7 mouse cellular contexts compared by ENCODE assay signal in the genomic region with DNA sequence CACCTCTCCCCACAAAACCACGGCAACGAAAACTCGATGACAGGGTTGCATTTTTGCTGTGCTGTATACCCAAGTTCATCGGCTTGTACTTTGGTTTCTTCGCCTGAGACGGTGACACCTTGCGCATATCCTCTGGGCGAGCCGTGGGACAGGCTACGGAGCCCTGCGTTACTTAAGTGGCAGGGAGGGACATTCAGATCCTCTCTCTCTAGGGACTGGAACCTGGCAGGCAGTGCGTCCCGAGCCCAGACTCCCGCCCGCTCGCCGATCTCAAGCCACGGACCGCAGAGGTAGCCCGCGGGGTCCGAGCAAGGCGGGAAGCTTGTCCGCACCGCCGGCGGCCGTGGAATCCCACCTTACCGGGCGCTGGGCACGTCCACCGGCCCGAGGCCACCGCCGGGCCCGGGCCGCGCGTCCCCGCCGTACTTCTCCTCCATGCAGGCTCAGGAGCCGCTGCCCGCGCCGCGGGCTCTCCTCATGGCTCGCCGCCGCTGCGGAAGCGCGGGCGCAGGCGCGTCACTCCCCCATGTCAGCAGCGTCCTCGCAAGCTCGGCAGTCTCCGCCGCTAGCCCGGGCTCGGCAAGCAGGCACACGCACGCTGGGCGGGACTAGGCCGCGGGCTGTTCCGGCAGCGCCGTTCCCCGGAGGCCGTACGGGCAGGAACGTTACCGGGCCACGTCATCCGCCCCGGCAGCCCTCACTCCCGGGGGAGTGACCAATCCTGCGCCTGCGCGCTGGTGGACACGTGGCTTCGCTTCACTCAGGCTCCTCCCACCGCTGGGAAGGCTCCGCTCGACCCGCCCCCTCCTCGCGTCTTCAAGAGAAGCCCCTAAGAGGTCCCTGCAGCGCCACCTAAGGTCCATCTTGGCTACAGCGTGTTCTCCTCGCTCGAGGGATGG. TPM values are rescaled to one million over a fixed set of nuclear protein-coding genes. Genes with fewer than 3 reads are reported as not detected.
DNase-seq lines count a peak whose midpoint lies in the region; ATAC-seq lines count a peak whose summit lies in the region.

A gene (minus strand): TSS at position 687 of the 899 bp plus-strand sequence.

- no peaks in the 10 kb centered on the region for H3K27me3 ChIP-seq in embryonic facial prominence, embryonic 12.5 days
- no peaks in the 10 kb centered on the region for H3K27me3 ChIP-seq in limb, embryonic 11.5 days (ENCODE audit: control insufficient read depth, insufficient read depth, low read length)
- no peaks in the 10 kb centered on the region for H3K27me3 ChIP-seq in midbrain, embryonic 14.5 days (ENCODE audit: control insufficient read depth, insufficient read depth, low read length)

- peak; percentile 95 for ATAC-seq in embryonic facial prominence, embryonic 12.5 days (ENCODE audit: insufficient number of reproducible peaks, insufficient read depth, low FRiP score, low TSS enrichment)
- ATAC-seq in limb, embryonic 11.5 days (ENCODE audit: insufficient number of reproducible peaks, low FRiP score, low TSS enrichment, low read depth), result peak; percentile 97
- peak; percentile 97 for ATAC-seq in midbrain, embryonic 14.5 days (ENCODE audit: low FRiP score, low TSS enrichment)

- H3K4me1 ChIP-seq in embryonic facial prominence, embryonic 12.5 days, result peaks cover 17% of the 10 kb centered on the region
- peaks cover 2% of the 10 kb centered on the region; the same call in 1 of the 2 replicates for H3K4me1 ChIP-seq in limb, embryonic 11.5 days (ENCODE audit: control insufficient read depth, insufficient read depth, low read length)
- peaks cover 16% of the 10 kb centered on the region for H3K4me1 ChIP-seq in midbrain, embryonic 14.5 days (ENCODE audit: control insufficient read depth, insufficient read depth, low read length)

- no peaks in the 10 kb centered on the region for H3K9me3 ChIP-seq in embryonic facial prominence, embryonic 12.5 days
- H3K9me3 ChIP-seq in limb, embryonic 11.5 days (ENCODE audit: control insufficient read depth, low read length), result no peaks in the 10 kb centered on the region
- H3K9me3 ChIP-seq in midbrain, embryonic 14.5 days (ENCODE audit: control insufficient read depth, low read length), result no peaks in the 10 kb centered on the region

- DNase-seq in adrenal gland, postnatal 25 days, result peak; percentile 100
- DNase-seq in heart, adult 11 months, result peak; percentile 100
- peak; percentile 99 for DNase-seq in kidney, adult 18-20 months
- DNase-seq in limb, embryonic 11.5 days (ENCODE audit: low spot score), result peak; percentile 100
- DNase-seq in midbrain, embryonic 14.5 days, result peak; percentile 100
- peak; percentile 99 to 100 for DNase-seq in spleen, adult 18-20 months

- H3K9ac ChIP-seq in embryonic facial prominence, embryonic 12.5 days, result peak within 1 kb of the TSS; percentile 95
- peak within 1 kb of the TSS; percentile 92 for H3K9ac ChIP-seq in limb, embryonic 11.5 days (ENCODE audit: low read length)
- H3K9ac ChIP-seq in midbrain, embryonic 14.5 days (replicated peaks; ENCODE audit: low read length), result peak within 1 kb of the TSS; percentile 92

- peak within 1 kb of the TSS; percentile 74 for H3K4me2 ChIP-seq in embryonic facial prominence, embryonic 12.5 days (replicated peaks)
- H3K4me2 ChIP-seq in limb, embryonic 11.5 days (ENCODE audit: low read depth, severe bottlenecking), result peak within 1 kb of the TSS; percentile 47
- H3K4me2 ChIP-seq in midbrain, embryonic 14.5 days (ENCODE audit: low read length), result peak within 1 kb of the TSS; percentile 69

- under 1% methylated on average over 86 of the region's 94 CpGs for WGBS in embryonic facial prominence, embryonic 12.5 days
- under 1% methylated on average over 92 of the region's 94 CpGs for WGBS in limb, embryonic 11.5 days
- under 1% methylated on average over 94 of the region's 94 CpGs for WGBS in midbrain, embryonic 14.5 days

- H3K4me3 ChIP-seq in embryonic facial prominence, embryonic 12.5 days, result peak within 1 kb of the TSS; percentile 96
- peak within 1 kb of the TSS; percentile 96 for H3K4me3 ChIP-seq in limb, embryonic 11.5 days (ENCODE audit: low read depth, low read length)
- peak within 1 kb of the TSS; percentile 93 for H3K4me3 ChIP-seq in midbrain, embryonic 14.5 days (replicated peaks; ENCODE audit: low read depth, low read length)

- peak within 1 kb of the TSS; percentile 88 for H3K27ac ChIP-seq in embryonic facial prominence, embryonic 12.5 days
- H3K27ac ChIP-seq in limb, embryonic 11.5 days (replicated peaks; ENCODE audit: low read depth, low read length), result peak within 1 kb of the TSS; percentile 78
- H3K27ac ChIP-seq in midbrain, embryonic 14.5 days (replicated peaks; ENCODE audit: low read depth, low read length), result peak within 1 kb of the TSS; percentile 91

- peaks cover 2% of the 10 kb centered on the region; the same call in 1 of the 2 replicates for H3K36me3 ChIP-seq in embryonic facial prominence, embryonic 12.5 days
- H3K36me3 ChIP-seq in limb, embryonic 11.5 days (ENCODE audit: control insufficient read depth, insufficient read depth, low read length), result peaks cover 2% of the 10 kb centered on the region; the same call in 1 of the 2 replicates
- H3K36me3 ChIP-seq in midbrain, embryonic 14.5 days (ENCODE audit: control insufficient read depth, insufficient read depth, low read length), result 0 out of 2 replicates have a peak, but pooled peaks cover 3% of the 10 kb centered on the region

RNA-seq across cellular contexts. Expression of the gene that starts here (rescaled TPM):
- total RNA-seq in adrenal gland, postnatal 25 days (2021), result 46.1 and 47.9 TPM in 2 replicates
- 52.6 and 55.8 TPM in 2 replicates for polyA plus RNA-seq in embryonic facial prominence, embryonic 12.5 days (2016; fragmentation: Nextera tagmentation; extraction: Ambion mirVana)
- polyA plus RNA-seq in limb, embryonic 11.5 days (2014; fragmentation: Nextera tagmentation; extraction: Ambion mirVana), result 51.9 and 52.7 TPM in 2 replicates
- 29.0 and 38.7 TPM in 2 replicates for polyA plus RNA-seq in midbrain, embryonic 14.5 days (2014; fragmentation: Nextera tagmentation; extraction: Ambion mirVana)

Comparison
In these comparisons a context has a peak if more than half of its experiments do, and no peak if none do; other contexts are left out.
1. Peak in every context shown above with its lines: DNase-seq, ATAC-seq, H3K4me3 ChIP-seq and H3K27ac ChIP-seq.